Mouse (Mus musculus): Measurements from ENCODE around the gene Casp3.

DNA sequence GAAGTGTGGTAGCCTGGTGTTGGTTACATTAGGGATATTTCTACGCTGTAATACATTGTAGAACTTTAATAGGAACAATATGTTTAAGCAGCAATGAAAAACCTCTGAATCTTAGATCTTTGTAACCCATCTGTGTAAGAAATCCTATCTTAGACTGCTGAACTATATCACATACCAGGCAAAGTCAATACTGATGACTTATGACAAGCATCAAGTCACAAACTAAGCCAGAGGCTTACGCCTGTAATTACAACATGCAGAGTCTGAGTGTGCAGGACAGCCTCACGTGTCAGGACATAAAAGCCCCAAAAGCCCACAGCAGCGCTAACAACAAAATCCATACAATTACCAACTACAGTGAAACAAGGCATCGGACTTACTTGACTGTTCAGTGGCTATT, 13.5 kb upstream of the Casp3 start:
- no peak for TF ChIP-seq CTCF (IDR thresholded peaks at IDR 0.05; ENCODE audit: low read depth, low read length)
- no peak for TF ChIP-seq POLR2A (IDR thresholded peaks at IDR 0.05; ENCODE audit: insufficient read depth, low read length)
- no peak for TF ChIP-seq EP300 (IDR thresholded peaks at IDR 0.05; ENCODE audit: insufficient read depth, low read depth, low read length)

All from ES-Bruce4 (cell line).